Mouse (Mus musculus): ENCODE results near the gene Mib2.
"Not testable (repeated sequence)": the region's sequence is repeated elsewhere in the genome, so short reads cannot be mapped to it uniquely, and the experiment has no call there.

Mib2 gene

DNA sequence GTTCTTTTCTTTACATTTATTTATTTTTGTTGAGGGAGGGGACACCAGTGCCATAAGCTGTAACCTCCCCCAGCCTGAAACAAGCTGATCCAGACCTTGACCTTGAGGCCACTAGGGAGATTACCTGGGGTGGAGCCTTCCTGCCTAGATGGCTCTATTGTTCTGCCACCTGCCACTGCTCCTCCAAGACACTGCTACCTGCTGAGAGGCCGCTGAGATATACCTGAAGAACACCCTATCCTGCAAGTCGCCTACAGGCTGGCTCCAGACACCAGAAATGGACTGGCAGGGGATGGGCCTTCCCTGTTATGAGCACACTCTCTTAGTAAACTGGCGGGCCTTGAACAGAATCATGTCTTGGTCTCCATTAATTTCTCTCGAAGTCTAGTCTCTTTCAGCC lies 1.2 kb upstream of the Mib2 start:
- DNase-seq (ENCODE audit: low read depth, low spot score) = not testable (repeated sequence)

- no peak for DNase-seq (ENCODE audit: low read depth, low spot score)
Measured at GRCm38 (mm10) chr4:155669598-155670075, 639 bp upstream of the Mib2 start.

DNA sequence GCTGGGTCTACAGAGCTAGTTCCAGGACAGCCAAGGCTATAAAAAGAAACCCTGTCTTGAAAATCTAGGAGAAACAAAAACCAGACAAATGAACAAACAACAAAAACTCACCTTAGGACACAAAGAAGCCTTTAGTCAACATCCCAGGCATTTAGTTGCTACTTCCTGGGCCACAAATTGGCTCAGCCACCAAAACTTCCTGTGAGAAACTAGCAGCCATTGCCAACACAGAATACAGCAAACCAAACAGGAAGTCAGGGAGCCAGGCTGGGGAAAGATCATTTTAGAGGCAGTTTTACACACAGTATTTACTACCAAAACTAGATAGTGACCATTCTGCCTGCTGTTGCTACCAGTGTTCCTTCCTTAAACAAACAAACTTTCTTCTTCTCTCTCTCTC lies 2.1 kb downstream of the Mib2 start:
- DNase-seq (ENCODE audit: low read depth, low spot score) = no peak

DNA sequence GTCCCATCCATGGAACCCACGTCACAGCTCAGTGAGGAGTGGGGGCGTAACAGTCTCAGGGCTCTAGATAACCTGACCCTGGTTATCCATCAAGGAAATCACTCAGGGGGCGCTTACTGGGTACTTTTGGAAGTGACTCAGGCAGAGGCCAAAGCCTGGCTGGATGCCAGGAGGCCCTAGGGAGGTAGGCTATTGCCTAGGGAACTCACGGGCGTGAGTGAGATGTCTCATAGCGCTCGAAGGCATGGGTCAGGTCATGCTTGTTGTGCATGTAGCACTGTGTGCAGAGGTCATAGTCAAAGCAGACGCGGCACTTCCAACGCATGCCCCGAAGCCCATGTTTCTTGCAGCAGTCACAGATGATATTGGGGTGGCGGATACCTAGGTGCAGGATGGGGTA lies 8.4 kb downstream of the Mib2 start:
- no peak for DNase-seq (ENCODE audit: low read depth, low spot score)

DNA sequence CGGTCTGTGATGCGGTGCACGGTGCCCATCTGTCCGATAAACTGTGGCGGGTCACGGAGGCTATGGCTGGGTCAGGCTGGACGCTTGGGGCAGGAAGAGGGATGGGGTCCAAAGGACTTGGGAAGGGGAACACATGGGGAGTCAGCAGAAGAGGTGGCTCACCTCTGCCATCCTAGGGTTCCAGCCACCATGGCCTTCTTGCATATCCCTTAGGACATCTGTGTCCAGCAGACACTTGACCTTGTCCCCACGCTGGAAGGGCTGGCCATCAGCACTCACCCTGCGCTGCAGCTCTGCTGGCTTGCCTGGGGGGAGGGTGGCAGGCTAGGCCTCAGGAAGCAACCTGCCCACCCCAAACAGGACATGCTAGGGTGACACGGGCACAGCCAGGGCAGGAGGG lies 10.0 kb downstream of the Mib2 start:
- no peak for DNase-seq (ENCODE audit: low read depth, low spot score)

GRCm38 (mm10) chr4:155656214-155656751 lies 12.7 kb downstream of the Mib2 start:
- DNase-seq (ENCODE audit: low read depth, low spot score) = no peak

GRCm38 (mm10) chr4:155654456-155655298 lies 14.3 kb downstream of the Mib2 start:
- DNase-seq (ENCODE audit: low read depth, low spot score) = no peak

DNA sequence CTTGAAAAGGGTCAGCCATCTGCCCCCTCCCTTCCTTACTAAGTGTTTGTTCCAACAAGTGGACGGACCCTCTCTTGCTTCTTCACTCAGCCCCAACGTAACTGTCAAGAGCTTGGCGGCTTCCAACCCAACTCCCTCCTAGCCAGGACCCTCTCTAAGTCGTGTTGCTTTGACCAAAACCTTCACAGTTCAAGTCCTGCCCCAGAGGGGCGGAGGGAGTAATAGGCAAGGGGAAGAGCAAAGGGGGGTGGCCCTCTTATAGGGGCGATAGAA lies 14.9 kb downstream of the Mib2 start:
- DNase-seq (ENCODE audit: low read depth, low spot score) = no peak

DNA sequence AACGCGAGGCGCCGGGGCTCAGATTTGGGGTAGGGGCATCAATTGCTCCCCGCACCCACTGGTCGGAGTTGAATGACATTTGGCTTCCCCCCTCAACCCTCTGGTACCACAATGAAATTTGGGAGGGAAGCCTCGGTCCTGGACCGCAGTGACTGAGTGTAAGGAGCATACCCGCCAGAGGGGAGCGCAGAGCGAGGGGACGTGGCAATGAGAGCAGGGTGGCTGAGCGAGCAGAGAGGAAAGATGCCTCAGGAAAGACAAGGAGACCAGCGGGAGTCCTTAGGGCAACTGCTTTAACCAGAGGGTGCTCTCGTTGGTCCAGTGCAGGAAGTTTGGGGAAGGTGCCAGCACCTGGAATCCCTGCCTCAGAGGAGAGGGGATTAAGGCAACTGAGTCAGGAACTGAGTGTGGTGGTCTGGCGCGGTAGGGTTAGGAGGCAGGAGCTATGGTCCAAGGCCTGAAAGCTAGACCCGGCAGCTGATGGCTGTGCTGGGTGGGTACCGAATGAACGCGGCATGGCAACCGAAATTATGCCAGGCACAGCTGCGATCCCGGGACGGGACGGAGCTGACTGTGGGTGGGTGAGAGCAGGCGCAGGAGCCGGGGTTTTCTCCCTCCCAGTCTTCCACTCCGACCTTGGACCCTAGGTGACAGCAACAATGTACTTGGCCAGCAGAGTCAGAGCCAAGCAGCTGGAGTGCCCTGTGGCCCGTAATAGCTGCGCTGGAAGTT lies 15.4 kb downstream of the Mib2 start:
- no peak for DNase-seq (ENCODE audit: low read depth, low spot score)

DNA sequence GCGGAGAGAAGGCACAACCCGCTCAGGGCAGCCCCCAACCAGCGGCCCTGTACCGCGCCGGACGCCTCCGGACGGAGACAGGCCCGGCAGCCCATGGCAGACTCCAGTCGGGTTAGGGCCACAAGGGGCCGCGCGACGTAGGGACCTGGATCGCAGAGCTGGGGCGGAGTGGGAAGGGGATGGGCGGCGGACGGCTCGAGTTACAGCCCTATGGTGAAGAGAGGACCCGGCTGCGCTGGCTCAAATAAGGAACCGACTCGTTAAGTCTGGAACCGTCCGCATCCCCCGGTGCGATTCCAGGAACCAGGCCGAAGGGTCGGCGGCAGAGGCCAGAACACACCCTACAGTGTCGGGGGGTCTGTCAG lies 15.9 kb downstream of the Mib2 start, which contains the start of gene Mmp23:
TSS of gene Mmp23 (minus strand) at position 299 of the 365 bp plus-strand sequence.
- DNase-seq (ENCODE audit: low read depth, low spot score) = no peak

- DNase-seq (ENCODE audit: low read depth, low spot score) = no peak
Measured at GRCm38 (mm10) chr4:155652283-155653085, 16.5 kb downstream of the Mib2 start.

- DNase-seq (ENCODE audit: low read depth, low spot score) = no peak
Measured at GRCm38 (mm10) chr4:155651553-155652269, 17.3 kb downstream of the Mib2 start.

GRCm38 (mm10) chr4:155649355-155649754 lies 19.6 kb downstream of the Mib2 start:
- DNase-seq (ENCODE audit: low read depth, low spot score) = no peak

DNA sequence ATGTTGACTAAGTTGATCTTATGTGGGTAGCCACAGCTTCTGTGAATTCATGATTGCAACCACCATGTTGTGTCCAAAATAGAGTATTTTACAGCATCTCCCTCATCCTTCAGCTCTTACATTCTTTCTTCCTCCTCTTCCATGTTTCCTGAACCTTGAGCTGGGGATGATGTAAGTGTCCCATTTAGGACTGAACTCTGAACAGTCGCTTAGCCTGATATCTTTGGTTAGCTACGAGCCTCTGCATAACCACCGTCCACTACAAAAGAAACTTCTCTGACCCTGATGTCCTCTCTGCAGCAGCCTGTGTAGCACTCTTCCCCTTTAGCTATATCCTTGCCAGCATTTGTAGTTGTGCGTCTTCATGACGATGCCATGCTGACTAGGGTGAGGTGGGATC lies 23.3 kb downstream of the Mib2 start:
- DNase-seq (ENCODE audit: low read depth, low spot score) = no peak

GRCm38 (mm10) chr4:155645308-155645707 lies 23.7 kb downstream of the Mib2 start, which contains the start of gene Gm10563:
Gm10563 (minus strand) TSS chr4:155645408.
- not testable (repeated sequence) for DNase-seq (ENCODE audit: low read depth, low spot score)

DNA sequence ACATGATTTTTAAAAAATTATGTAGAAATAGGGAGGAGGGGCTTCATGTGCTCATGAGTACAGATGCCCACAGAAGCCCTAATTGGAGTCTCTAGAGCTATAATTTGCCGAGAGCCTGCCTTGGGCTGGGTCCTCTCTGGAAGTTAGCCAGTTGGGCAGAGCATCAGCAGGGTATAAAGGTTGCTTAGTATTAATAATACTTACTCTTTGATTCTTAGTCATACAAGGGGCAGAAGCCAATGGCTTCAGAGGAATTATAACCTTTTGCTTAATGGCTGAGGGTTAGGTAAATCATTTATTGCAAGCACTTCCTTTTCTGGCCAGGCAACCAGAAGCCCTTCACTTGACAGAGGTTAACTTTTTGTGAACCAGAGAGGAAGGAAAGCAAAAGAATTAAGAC lies 25.5 kb downstream of the Mib2 start:
- no peak for DNase-seq (ENCODE audit: low read depth, low spot score)

DNA sequence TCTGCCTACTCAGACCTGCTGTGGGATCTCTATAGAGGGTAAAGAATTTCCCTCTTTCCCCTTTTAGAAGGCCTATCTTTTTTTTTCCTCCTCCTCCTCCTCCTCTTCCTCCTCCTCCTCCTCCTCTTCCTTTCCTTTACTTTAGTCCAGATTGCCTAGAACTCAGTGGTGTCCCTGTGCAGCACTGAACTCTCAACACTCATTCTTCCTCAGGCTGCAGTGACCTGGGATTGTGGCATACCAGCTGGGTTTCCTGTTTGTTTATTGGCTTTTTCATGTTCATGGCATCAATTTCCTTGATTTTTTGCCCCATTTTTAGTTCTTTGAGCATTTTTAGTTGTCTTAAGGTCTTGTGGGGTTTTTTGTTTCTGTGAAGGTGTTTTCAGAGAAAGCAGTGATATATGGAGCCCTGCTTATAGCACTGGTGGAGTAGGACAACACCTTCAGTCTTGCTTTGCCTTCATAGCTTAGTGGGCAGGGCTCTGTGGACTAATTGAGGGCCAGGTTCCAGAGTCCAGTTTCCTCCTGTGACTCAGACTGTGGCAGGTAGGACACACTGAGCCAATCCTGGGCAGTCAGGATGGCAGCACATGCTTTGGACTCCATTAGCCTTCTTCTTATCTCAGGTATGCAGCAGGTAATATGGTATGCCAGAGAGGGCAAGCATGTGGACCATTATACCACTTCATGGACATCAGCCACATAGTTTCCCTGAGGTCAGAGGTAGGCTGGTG lies 33.1 kb downstream of the Mib2 start:
- DNase-seq (ENCODE audit: low read depth, low spot score) = no peak

DNA sequence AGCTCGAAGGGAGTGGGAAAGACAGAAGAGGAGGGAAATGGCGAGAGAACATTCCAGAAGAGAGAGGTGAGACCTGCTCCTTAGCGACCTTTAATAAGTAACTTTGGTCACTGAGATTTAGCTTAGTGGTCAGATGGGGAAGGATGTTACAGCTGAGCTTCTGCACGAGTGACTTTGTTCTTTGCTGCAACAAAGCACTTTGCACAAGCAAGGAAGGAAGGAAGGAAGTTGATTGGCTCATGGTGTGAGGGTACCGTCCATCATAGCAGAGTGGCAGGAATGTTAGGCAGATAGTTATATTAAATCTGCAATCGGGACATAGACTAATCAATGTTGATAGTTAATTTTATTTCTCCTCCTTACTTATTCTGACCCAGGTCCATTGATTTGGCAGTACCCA lies 38.7 kb downstream of the Mib2 start:
- no peak for DNase-seq (ENCODE audit: low read depth, low spot score)

- peak; percentile 99 for DNase-seq (ENCODE audit: low read depth, low spot score)
Measured at GRCm38 (mm10) chr4:155624338-155625291, 44.4 kb downstream of the Mib2 start, which contains the start of gene Cdk11b. Cdk11b (plus strand) TSS chr4:155624854.

Data from telencephalon, adult 2 months (tissue).